8 mouse cellular contexts compared by ENCODE assay signal in genomic region chr11:117415466-117415865, GRCm38 (mm10).
DNase-seq lines count a peak whose midpoint lies in the region; ATAC-seq and TF ChIP-seq lines count a peak whose summit lies in the region.

No protein-coding gene starts in this region.

- no peak overlapping the region for H3K9ac ChIP-seq in heart, embryonic 15.5 days
- peak overlapping the region; percentile 45 for H3K9ac ChIP-seq in forebrain, postnatal 0 days

- peaks cover 67% of the 10 kb centered on the region for H3K27me3 ChIP-seq in heart, embryonic 15.5 days
- H3K27me3 ChIP-seq in forebrain, postnatal 0 days (ENCODE audit: insufficient read depth, low read length): no peaks in the 10 kb centered on the region
- peaks cover 92% of the 10 kb centered on the region for H3K27me3 ChIP-seq in midbrain, embryonic 10.5 days (ENCODE audit: low read depth, poor library complexity, severe bottlenecking)

- H3K4me3 ChIP-seq in heart, embryonic 15.5 days: no peak overlapping the region
- peak overlapping the region; percentile 25; the same call in 1 of the 2 replicates for H3K4me3 ChIP-seq in forebrain, postnatal 0 days (ENCODE audit: low read depth, low read length)
- peak overlapping the region; percentile 50 for H3K4me3 ChIP-seq in midbrain, embryonic 10.5 days

- DNase-seq in heart, adult 18-20 months: no peak
- DNase-seq in MN1 (ENCODE audit: low spot score): peak; percentile 80
- DNase-seq in forebrain, postnatal 0 days: peak; percentile 77
- no peak for DNase-seq in midbrain, embryonic 10.5 days (ENCODE audit: low spot score)
- DNase-seq in embryo, embryonic 10.5 days (ENCODE audit: low spot score): no peak
- DNase-seq in cerebellum, adult 9-10 months: no peak

- no peaks in the 10 kb centered on the region for H3K9me3 ChIP-seq in heart, embryonic 15.5 days (replicated peaks)
- no peaks in the 10 kb centered on the region for H3K9me3 ChIP-seq in forebrain, postnatal 0 days (ENCODE audit: low read length)
- H3K9me3 ChIP-seq in midbrain, embryonic 10.5 days (replicated peaks): 0 out of 2 replicates have a peak, but pooled peaks cover 4% of the 10 kb centered on the region

- H3K4me2 ChIP-seq in heart, embryonic 15.5 days: peak overlapping the region; percentile 63; the same call in 1 of the 2 replicates
- peak overlapping the region; percentile 50 for H3K4me2 ChIP-seq in forebrain, postnatal 0 days (ENCODE audit: low read depth)

- H3K4me1 ChIP-seq in heart, embryonic 15.5 days (replicated peaks): peaks cover 32% of the 10 kb centered on the region
- peaks cover 15% of the 10 kb centered on the region for H3K4me1 ChIP-seq in forebrain, postnatal 0 days (ENCODE audit: insufficient read depth)
- peaks cover 57% of the 10 kb centered on the region for H3K4me1 ChIP-seq in midbrain, embryonic 10.5 days

- no peak for TF ChIP-seq CTCF in forebrain, postnatal 0 days (IDR thresholded peaks at IDR 0.05; ENCODE audit: low read depth)

- H3K27ac ChIP-seq in heart, embryonic 15.5 days: no peak overlapping the region
- peak overlapping the region; percentile 79 for H3K27ac ChIP-seq in forebrain, postnatal 0 days (ENCODE audit: low read depth, low read length)
- no peak overlapping the region for H3K27ac ChIP-seq in midbrain, embryonic 10.5 days (replicated peaks)

- H3K36me3 ChIP-seq in heart, embryonic 15.5 days: no peaks in the 10 kb centered on the region
- H3K36me3 ChIP-seq in forebrain, postnatal 0 days (ENCODE audit: insufficient read depth): no peaks in the 10 kb centered on the region
- no peaks in the 10 kb centered on the region for H3K36me3 ChIP-seq in midbrain, embryonic 10.5 days

- no peak for ATAC-seq in heart, embryonic 15.5 days (replicated peaks; ENCODE audit: insufficient number of reproducible peaks, insufficient read depth, low FRiP score, low read depth)
- peak; percentile 34; the same call in 1 of the 2 replicates for ATAC-seq in forebrain, postnatal 0 days
- ATAC-seq in megakaryocyte, adult 5-6 weeks (ENCODE audit: poor library complexity, severe bottlenecking): no peak

- WGBS in heart, embryonic 15.5 days: 2% methylated on average over 14 of the region's 14 CpGs
- WGBS in forebrain, postnatal 0 days: 2% methylated on average over 14 of the region's 14 CpGs
- 3% methylated on average over 14 of the region's 14 CpGs for WGBS in midbrain, embryonic 10.5 days

Comparison
In these comparisons a context has a peak if more than half of its experiments do, and no peak if none do; other contexts are left out.
1. DNase-seq: peak in MN1 (single experiment) and forebrain, postnatal 0 days (single experiment); none in heart, adult 18-20 months (0 of 2), midbrain, embryonic 10.5 days (single experiment), embryo, embryonic 10.5 days (single experiment) and cerebellum, adult 9-10 months (single experiment).